Mouse (Mus musculus) hindbrain, embryonic 14.5 days (tissue): ENCODE measurements at regions not wholly inside any gene's neighbourhood (a gene's known extent, or its start where the extent isn't known, plus 50 kb on each side); places are given as distances from the start of the nearest gene placed in this dataset.

Source experiments
- ATAC-seq: fragments of 200-750 bp; cut with Nextera tagmentation; 2 replicates; pipeline ENCODE4 v1.8.0; 2017; ENCODE audit warnings: moderate number of reproducible peaks, mild to moderate bottlenecking, moderate TSS enrichment, moderate library complexity; ENCODE audit not compliant: low FRiP score
- DNase-seq: peaks from one replicate; pipeline ENCODE4 v3.0.0-alpha.2; 2015; ENCODE audit warnings: low spot score
- H3K27ac ChIP-seq: fragments of 300-500 bp; sonication (generic); 2 replicates; pipeline ENCODE4 v1.5.1; 2014; ENCODE audit warnings: mild to moderate bottlenecking, moderate library complexity
- H3K27me3 ChIP-seq: fragments of 300-500 bp; sonication (generic); 2 replicates; pipeline ENCODE4 v1.6.1; 2014; ENCODE audit warnings: mild to moderate bottlenecking, low read length, mixed read lengths; ENCODE audit not compliant: control insufficient read depth, insufficient read depth
- H3K36me3 ChIP-seq: fragments of 300-500 bp; sonication (generic); replicated peaks from 2 replicates; pipeline ENCODE4 v1.6.1; 2014; ENCODE audit not compliant: control insufficient read depth, insufficient read depth
- H3K4me1 ChIP-seq: fragments of 300-500 bp; sonication (generic); replicated peaks from 2 replicates; pipeline ENCODE4 v1.6.1; 2014; ENCODE audit warnings: antibody characterized with exemption, low read length, mixed read lengths; ENCODE audit not compliant: control insufficient read depth, insufficient read depth
- H3K4me2 ChIP-seq: fragments of 300-500 bp; sonication (generic); replicated peaks from 2 replicates; pipeline ENCODE4 v1.6.1; 2014; ENCODE audit warnings: mild to moderate bottlenecking, moderate library complexity
- H3K4me3 ChIP-seq: fragments of 300-500 bp; sonication (generic); replicated peaks from 2 replicates; pipeline ENCODE4 v1.5.1; 2014; ENCODE audit warnings: mild to moderate bottlenecking, low read length
- H3K9ac ChIP-seq: fragments of 300-500 bp; sonication (generic); 2 replicates; pipeline ENCODE4 v1.6.1; 2014
- H3K9me3 ChIP-seq: fragments of 300-500 bp; sonication (generic); 2 replicates; pipeline ENCODE4 v1.6.1; 2016; ENCODE audit warnings: low read length; ENCODE audit not compliant: control insufficient read depth
- WGBS: fragments of 180-500 bp; shearing (Covaris S2); extraction: QIAGEN DNeasy Blood & Tissue Kit; methylation state at CpG from one replicate; pipeline ENCODE4 v1.1.7; 2014; 5-methylcytosine and 5-hydroxymethylcytosine counted together

- Histone ChIP-seq H3K9me3 (no peaks in the 10 kb centered on the region), H3K27me3 (no peaks in the 10 kb centered on the region), H3K27ac (no peak overlapping the region), H3K36me3 (no peaks in the 10 kb centered on the region), H3K4me1 (no peaks in the 10 kb centered on the region), H3K4me2 (no peak overlapping the region), H3K4me3 (no peak overlapping the region), H3K9ac (no peak overlapping the region)
- WGBS = 85% methylated on average over 5 of the region's 5 CpGs
- DNase-seq (no peak), ATAC-seq (no peak)
These were observed 225.2 kb upstream of the Adamts9 start for GRCm38 (mm10) chr6:93168526-93168925.

DNA sequence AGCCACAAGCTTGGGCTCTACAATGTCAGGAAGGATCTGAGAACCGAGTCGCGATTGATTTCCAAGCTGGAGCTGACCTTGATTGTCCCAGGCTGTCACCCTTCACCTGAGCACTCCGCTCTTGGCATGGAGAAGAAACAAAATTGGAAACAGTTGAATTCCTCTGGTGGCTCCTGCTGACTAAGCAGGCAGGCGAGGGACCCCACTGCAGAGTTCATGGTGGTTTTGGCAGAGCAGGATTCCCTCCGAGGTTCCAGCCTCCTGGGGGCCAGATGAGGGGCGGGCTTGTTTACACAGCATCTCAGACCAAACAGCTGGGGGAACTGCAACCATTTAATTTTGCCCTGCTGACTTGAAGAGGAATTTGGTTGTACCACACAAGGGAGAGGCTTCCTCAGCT is 224.0 kb upstream of the Adamts9 start:
- no peaks in the 10 kb centered on the region for H3K4me1 ChIP-seq
- no peak overlapping the region for H3K4me2 ChIP-seq
- no peak for DNase-seq
- H3K36me3 ChIP-seq = no peaks in the 10 kb centered on the region
- no peak overlapping the region for H3K4me3 ChIP-seq
- WGBS = 36% methylated on average over 7 of the region's 7 CpGs
- no peak for ATAC-seq
- no peaks in the 10 kb centered on the region for H3K27me3 ChIP-seq
- no peak overlapping the region for H3K9ac ChIP-seq
- no peaks in the 10 kb centered on the region for H3K9me3 ChIP-seq
- no peak overlapping the region for H3K27ac ChIP-seq

DNA sequence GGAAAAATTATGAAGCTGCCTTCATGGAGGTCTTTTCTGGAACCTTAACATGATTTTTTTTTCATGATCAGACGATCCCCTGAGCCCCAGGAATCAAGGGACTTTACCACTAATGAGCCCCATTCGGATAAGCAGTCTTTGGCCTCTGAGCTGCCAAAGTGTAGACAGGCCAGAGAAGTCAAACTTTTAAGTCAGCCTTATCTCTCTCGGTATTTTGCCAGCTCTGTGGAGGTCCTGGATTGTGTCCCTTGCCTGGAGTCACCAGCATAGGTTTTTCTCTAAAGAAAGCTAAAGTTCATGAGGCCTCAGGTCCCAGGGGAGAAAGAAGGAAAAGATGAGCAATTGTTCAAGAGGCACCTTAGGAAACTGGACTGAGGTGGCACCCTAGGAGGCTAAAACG is 222.7 kb upstream of the Adamts9 start:
- no peak for ATAC-seq
- Histone ChIP-seq H3K4me2 (no peak overlapping the region), H3K9me3 (no peaks in the 10 kb centered on the region), H3K4me1 (no peaks in the 10 kb centered on the region), H3K27me3 (no peaks in the 10 kb centered on the region), H3K4me3 (no peak overlapping the region), H3K9ac (no peak overlapping the region), H3K36me3 (no peaks in the 10 kb centered on the region), H3K27ac (no peak overlapping the region)
- 68% methylated on average over 4 of the region's 4 CpGs for WGBS
- DNase-seq = no peak

DNA sequence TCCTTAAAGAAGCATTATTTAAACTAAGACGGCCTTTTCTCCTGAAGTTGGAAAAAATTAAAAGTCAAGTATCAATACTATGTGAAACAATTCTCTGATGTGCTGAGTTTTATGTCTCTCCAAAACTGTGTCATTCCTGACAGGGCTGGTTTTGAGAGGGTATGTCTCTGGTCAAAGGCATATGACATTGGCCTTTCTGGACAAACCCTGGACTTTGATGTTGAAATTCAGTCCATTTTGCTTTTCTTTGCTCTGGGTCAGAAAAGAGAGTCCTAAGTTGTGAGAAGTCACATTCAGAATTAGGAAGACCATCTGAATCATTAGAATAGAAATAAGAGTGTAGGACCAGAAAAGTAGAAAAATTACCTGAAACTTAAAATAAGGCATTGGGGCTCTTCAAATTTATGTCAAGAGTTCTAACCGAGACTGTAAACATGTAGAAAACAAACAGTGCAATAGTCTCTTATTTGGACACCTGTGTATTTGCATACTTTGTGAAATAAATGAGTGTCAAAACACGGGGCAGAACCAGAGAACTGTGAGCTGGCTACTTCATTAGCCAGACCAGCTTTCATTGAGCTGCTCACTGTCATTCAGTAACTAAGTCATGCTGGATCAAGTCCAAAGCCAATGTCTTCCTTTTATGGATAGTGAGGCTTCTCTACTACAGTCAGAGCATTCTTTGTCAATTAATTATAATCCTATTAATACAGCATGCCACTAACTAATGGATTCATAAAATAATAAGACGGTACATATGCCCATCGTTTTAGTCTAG is 209.3 kb upstream of the Adamts9 start:
- Histone ChIP-seq H3K27ac (no peak overlapping the region), H3K36me3 (no peaks in the 10 kb centered on the region), H3K4me3 (no peak overlapping the region), H3K4me2 (no peak overlapping the region), H3K4me1 (no peaks in the 10 kb centered on the region), H3K27me3 (no peaks in the 10 kb centered on the region), H3K9ac (no peak overlapping the region), H3K9me3 (no peaks in the 10 kb centered on the region)
- DNase-seq = no peak
- no peak for ATAC-seq
- 84% methylated on average over 5 of the region's 5 CpGs for WGBS

DNA sequence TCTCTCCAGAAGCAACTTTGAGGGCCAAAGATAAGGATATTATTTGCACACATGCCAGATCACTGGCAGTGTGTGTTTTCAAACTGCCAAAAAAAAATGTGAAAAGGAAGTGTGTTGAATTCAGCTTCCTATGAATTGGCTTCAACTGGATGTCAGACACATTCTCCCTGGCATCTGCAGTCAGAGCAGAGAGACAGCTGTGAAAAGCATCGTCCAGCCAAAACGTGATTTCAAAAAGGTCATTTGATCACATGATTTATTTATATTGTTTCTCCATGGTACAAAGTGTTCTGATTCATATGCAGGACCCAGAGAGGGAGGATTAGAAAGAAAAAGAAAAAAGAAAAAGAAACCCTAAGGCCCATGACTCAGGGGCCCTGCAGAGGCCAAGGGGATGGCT is 207.2 kb upstream of the Adamts9 start:
- Histone ChIP-seq H3K9ac (no peak overlapping the region), H3K27me3 (no peaks in the 10 kb centered on the region), H3K4me1 (no peaks in the 10 kb centered on the region), H3K4me3 (no peak overlapping the region), H3K36me3 (no peaks in the 10 kb centered on the region), H3K4me2 (no peak overlapping the region), H3K27ac (no peak overlapping the region), H3K9me3 (no peaks in the 10 kb centered on the region)
- no peak for DNase-seq
- 38% methylated on average over 2 of the region's 2 CpGs for WGBS
- no peak for ATAC-seq

- Histone ChIP-seq H3K4me3 (no peak overlapping the region), H3K27ac (no peak overlapping the region), H3K4me1 (no peaks in the 10 kb centered on the region), H3K9me3 (no peaks in the 10 kb centered on the region), H3K27me3 (no peaks in the 10 kb centered on the region), H3K36me3 (no peaks in the 10 kb centered on the region), H3K4me2 (no peak overlapping the region), H3K9ac (no peak overlapping the region)
- no peak for ATAC-seq
- no peak for DNase-seq
- 62% methylated on average over 4 of the region's 4 CpGs for WGBS
These were observed 206.7 kb upstream of the Adamts9 start for GRCm38 (mm10) chr6:93149956-93150355.

GRCm38 (mm10) chr6:93140331-93140731 is 197.0 kb upstream of the Adamts9 start:
- 29% methylated on average over 4 of the region's 4 CpGs for WGBS
- ATAC-seq = peak; percentile 43; the same call in 1 of the 2 replicates

GRCm38 (mm10) chr6:93133940-93134339 is 190.6 kb upstream of the Adamts9 start:
- no peak for DNase-seq
- no peak overlapping the region for H3K4me3 ChIP-seq
- no peak for ATAC-seq
- no peaks in the 10 kb centered on the region for H3K27me3 ChIP-seq
- H3K27ac ChIP-seq = no peak overlapping the region
- H3K4me1 ChIP-seq = no peaks in the 10 kb centered on the region
- no peak overlapping the region for H3K4me2 ChIP-seq
- WGBS = 77% methylated on average over 5 of the region's 5 CpGs
- H3K9me3 ChIP-seq = no peaks in the 10 kb centered on the region
- H3K9ac ChIP-seq = no peak overlapping the region
- no peaks in the 10 kb centered on the region for H3K36me3 ChIP-seq

More at GRCm38 (mm10) chr6:93140331-93140731, 197.0 kb upstream of the Adamts9 start:
- H3K4me3 ChIP-seq = no peak overlapping the region
- no peaks in the 10 kb centered on the region for H3K4me1 ChIP-seq
- DNase-seq = no peak
- no peaks in the 10 kb centered on the region for H3K36me3 ChIP-seq
- no peak overlapping the region for H3K9ac ChIP-seq
- H3K27ac ChIP-seq = no peak overlapping the region
- no peaks in the 10 kb centered on the region for H3K9me3 ChIP-seq
- no peak overlapping the region for H3K4me2 ChIP-seq
- H3K27me3 ChIP-seq = no peaks in the 10 kb centered on the region

DNA sequence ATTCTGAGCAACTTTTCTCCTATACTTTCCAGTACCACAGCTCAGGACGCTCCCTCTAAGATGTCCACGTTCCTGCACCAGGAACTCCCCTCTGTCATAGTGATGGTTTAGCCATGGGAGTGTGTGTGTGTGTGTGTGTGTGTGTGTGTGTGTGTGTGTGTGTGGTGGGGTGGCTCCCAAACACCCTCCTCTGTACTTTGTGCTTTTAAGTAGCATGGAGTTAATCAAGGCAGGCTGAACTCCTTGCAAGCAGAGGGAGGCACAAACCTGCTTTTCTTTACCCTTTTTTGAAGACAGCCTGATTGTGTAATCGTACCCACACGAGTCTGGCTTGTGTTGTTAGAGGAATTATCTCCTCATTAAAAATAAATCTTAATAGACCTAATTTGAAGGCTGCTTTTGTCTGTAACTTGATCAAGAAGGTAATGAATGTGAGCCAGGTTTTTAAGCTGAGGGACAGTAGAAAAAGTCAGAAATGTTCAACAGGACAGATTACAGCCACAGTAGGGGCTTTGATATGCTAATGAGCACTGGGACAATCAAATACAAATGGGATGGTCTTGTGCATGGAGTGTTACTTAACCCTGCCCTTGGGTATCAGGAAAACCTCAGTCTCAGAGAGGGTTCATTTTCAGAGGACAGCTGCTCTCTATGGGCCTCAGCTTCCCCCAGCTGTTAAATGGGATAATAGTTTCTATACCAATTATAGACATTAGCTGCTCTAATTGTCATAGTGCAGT is 187.8 kb upstream of the Adamts9 start:
- ATAC-seq (no peak), DNase-seq (no peak)
- Histone ChIP-seq H3K36me3 (no peaks in the 10 kb centered on the region), H3K4me1 (no peaks in the 10 kb centered on the region), H3K27ac (no peak overlapping the region), H3K9me3 (no peaks in the 10 kb centered on the region), H3K9ac (no peak overlapping the region), H3K27me3 (no peaks in the 10 kb centered on the region), H3K4me2 (no peak overlapping the region), H3K4me3 (no peak overlapping the region)
- WGBS = 32% methylated on average over 4 of the region's 4 CpGs
